7 mouse cellular contexts compared by ENCODE assay signal in genomic region chr4:132352739-132353138, GRCm38 (mm10). TPM values are rescaled to one million over a fixed set of nuclear protein-coding genes. Genes with fewer than 3 reads are reported as not detected.
DNase-seq lines count a peak whose midpoint lies in the region; ATAC-seq lines count a peak whose summit lies in the region.

No protein-coding gene starts in this region.

- peaks cover 37% of the 10 kb centered on the region for H3K36me3 ChIP-seq in embryonic facial prominence, embryonic 14.5 days (ENCODE audit: control insufficient read depth, insufficient read depth, low read length)
- no peaks in the 10 kb centered on the region for H3K36me3 ChIP-seq in hindbrain, embryonic 11.5 days (ENCODE audit: control insufficient read depth, insufficient read depth, low read length)
- peaks cover 23% of the 10 kb centered on the region for H3K36me3 ChIP-seq in liver, embryonic 11.5 days (ENCODE audit: control insufficient read depth, insufficient read depth, low read length)
- H3K36me3 ChIP-seq in neural tube, embryonic 14.5 days (ENCODE audit: control insufficient read depth, insufficient read depth, low read length) = peaks cover 4% of the 10 kb centered on the region; the same call in 1 of the 2 replicates

- DNase-seq in thymus, postnatal 0 days (ENCODE audit: low spot score) = peak; percentile 14
- no peak for DNase-seq in thymus, postnatal 10 days (ENCODE audit: low spot score in 2 of 2)
- no peak for DNase-seq in embryonic facial prominence, embryonic 14.5 days (ENCODE audit: low spot score)
- DNase-seq in hindbrain, embryonic 11.5 days (ENCODE audit: low spot score) = no peak
- no peak for DNase-seq in liver, embryonic 11.5 days (ENCODE audit: low spot score)
- no peak for DNase-seq in ovary, postnatal 14 days (ENCODE audit: low spot score)

- WGBS in embryonic facial prominence, embryonic 14.5 days = under 1% methylated on average over 14 of the region's 14 CpGs
- WGBS in hindbrain, embryonic 11.5 days = 0% methylated on average over 14 of the region's 14 CpGs
- WGBS in liver, embryonic 11.5 days = under 1% methylated on average over 14 of the region's 14 CpGs
- 2% methylated on average over 14 of the region's 14 CpGs for WGBS in neural tube, embryonic 14.5 days

- H3K4me2 ChIP-seq in embryonic facial prominence, embryonic 14.5 days (ENCODE audit: low read depth, low read length) = peak overlapping the region; percentile 79
- H3K4me2 ChIP-seq in hindbrain, embryonic 11.5 days (replicated peaks; ENCODE audit: low read depth, low read length) = peak overlapping the region; percentile 77
- H3K4me2 ChIP-seq in liver, embryonic 11.5 days = peak overlapping the region; percentile 83
- H3K4me2 ChIP-seq in neural tube, embryonic 14.5 days (ENCODE audit: low read depth, low read length) = peak overlapping the region; percentile 88

- peak overlapping the region; percentile 85 for H3K4me3 ChIP-seq in embryonic facial prominence, embryonic 14.5 days (ENCODE audit: low read depth, low read length)
- H3K4me3 ChIP-seq in hindbrain, embryonic 11.5 days (ENCODE audit: low read depth, low read length) = peak overlapping the region; percentile 68
- H3K4me3 ChIP-seq in liver, embryonic 11.5 days (ENCODE audit: low read depth, low read length) = peak overlapping the region; percentile 86
- peak overlapping the region; percentile 81 for H3K4me3 ChIP-seq in neural tube, embryonic 14.5 days (ENCODE audit: low read depth, low read length)

- peak overlapping the region; percentile 92 for H3K27ac ChIP-seq in embryonic facial prominence, embryonic 14.5 days (replicated peaks; ENCODE audit: low read depth, low read length)
- H3K27ac ChIP-seq in hindbrain, embryonic 11.5 days (ENCODE audit: low read depth, low read length) = peak overlapping the region; percentile 82; the same call in 1 of the 2 replicates
- H3K27ac ChIP-seq in liver, embryonic 11.5 days (ENCODE audit: low read depth, low read length) = peak overlapping the region; percentile 99
- H3K27ac ChIP-seq in neural tube, embryonic 14.5 days (ENCODE audit: low read depth, low read length) = peak overlapping the region; percentile 85

- H3K27me3 ChIP-seq in embryonic facial prominence, embryonic 14.5 days (replicated peaks; ENCODE audit: control insufficient read depth, insufficient read depth, low read length) = no peaks in the 10 kb centered on the region
- no peaks in the 10 kb centered on the region for H3K27me3 ChIP-seq in hindbrain, embryonic 11.5 days (ENCODE audit: control insufficient read depth, insufficient read depth, low read length)
- no peaks in the 10 kb centered on the region for H3K27me3 ChIP-seq in liver, embryonic 11.5 days (replicated peaks; ENCODE audit: control insufficient read depth, insufficient read depth, low read length)
- H3K27me3 ChIP-seq in neural tube, embryonic 14.5 days (ENCODE audit: control insufficient read depth, insufficient read depth, low read length) = no peaks in the 10 kb centered on the region; the same call in 1 of the 2 replicates

- ATAC-seq in embryonic facial prominence, embryonic 14.5 days (ENCODE audit: low read depth) = no peak
- no peak for ATAC-seq in hindbrain, embryonic 11.5 days (ENCODE audit: low FRiP score)
- no peak for ATAC-seq in liver, embryonic 11.5 days (replicated peaks; ENCODE audit: low FRiP score)
- ATAC-seq in neural tube, embryonic 14.5 days (ENCODE audit: low read depth) = no peak

- H3K9ac ChIP-seq in embryonic facial prominence, embryonic 14.5 days (ENCODE audit: low read depth, low read length) = peak overlapping the region; percentile 94
- H3K9ac ChIP-seq in hindbrain, embryonic 11.5 days (ENCODE audit: low read depth, low read length) = peak overlapping the region; percentile 76
- H3K9ac ChIP-seq in liver, embryonic 11.5 days (ENCODE audit: low read depth, low read length) = peak overlapping the region; percentile 99
- H3K9ac ChIP-seq in neural tube, embryonic 14.5 days (replicated peaks; ENCODE audit: low read depth, low read length) = peak overlapping the region; percentile 74

- no peaks in the 10 kb centered on the region for H3K9me3 ChIP-seq in embryonic facial prominence, embryonic 14.5 days (ENCODE audit: control insufficient read depth, low read length)
- H3K9me3 ChIP-seq in hindbrain, embryonic 11.5 days (ENCODE audit: control insufficient read depth, low read length) = no peaks in the 10 kb centered on the region
- no peaks in the 10 kb centered on the region for H3K9me3 ChIP-seq in liver, embryonic 11.5 days (ENCODE audit: control insufficient read depth, low read length)
- H3K9me3 ChIP-seq in neural tube, embryonic 14.5 days (ENCODE audit: control insufficient read depth, low read length) = no peaks in the 10 kb centered on the region

- peaks cover 10% of the 10 kb centered on the region for H3K4me1 ChIP-seq in embryonic facial prominence, embryonic 14.5 days (ENCODE audit: control insufficient read depth, insufficient read depth, low read length)
- H3K4me1 ChIP-seq in hindbrain, embryonic 11.5 days (replicated peaks; ENCODE audit: control insufficient read depth, insufficient read depth, low read length) = no peaks in the 10 kb centered on the region
- H3K4me1 ChIP-seq in liver, embryonic 11.5 days (replicated peaks; ENCODE audit: control insufficient read depth, insufficient read depth, low read length) = peaks cover 18% of the 10 kb centered on the region
- H3K4me1 ChIP-seq in neural tube, embryonic 14.5 days (ENCODE audit: control insufficient read depth, insufficient read depth, low read length) = peaks cover 10% of the 10 kb centered on the region

RNA-seq across cellular contexts. Expression of gene Rcc1, which starts 0.7 kb away (rescaled TPM):
- 97.8 and 99.5 TPM in 2 replicates for polyA plus RNA-seq in thymus, postnatal 0 days (2015; fragmentation: Nextera tagmentation; extraction: Ambion mirVana)
- 40.4 and 46.6 TPM in 2 replicates for polyA plus RNA-seq in embryonic facial prominence, embryonic 14.5 days (2014; fragmentation: Nextera tagmentation; extraction: Ambion mirVana)
- 51.3 and 53.6 TPM in 2 replicates for polyA plus RNA-seq in hindbrain, embryonic 11.5 days (2014; fragmentation: Nextera tagmentation; extraction: Ambion mirVana)
- polyA plus RNA-seq in liver, embryonic 11.5 days (2014; fragmentation: Nextera tagmentation; extraction: Ambion mirVana) = 99.8 and 105 TPM in 2 replicates
- polyA plus RNA-seq in neural tube, embryonic 14.5 days (2014; fragmentation: Nextera tagmentation; extraction: Ambion mirVana) = 14.0 and 22.1 TPM in 2 replicates

RNA-seq across cellular contexts. Expression of gene Trnau1ap, which starts 23.4 kb away (rescaled TPM):
- 53.2 and 55.1 TPM in 2 replicates for polyA plus RNA-seq in thymus, postnatal 0 days (2015; fragmentation: Nextera tagmentation; extraction: Ambion mirVana)
- polyA plus RNA-seq in embryonic facial prominence, embryonic 14.5 days (2014; fragmentation: Nextera tagmentation; extraction: Ambion mirVana) = 62.3 and 69.9 TPM in 2 replicates
- polyA plus RNA-seq in hindbrain, embryonic 11.5 days (2014; fragmentation: Nextera tagmentation; extraction: Ambion mirVana) = 85.6 and 87.0 TPM in 2 replicates
- 80.1 and 89.3 TPM in 2 replicates for polyA plus RNA-seq in liver, embryonic 11.5 days (2014; fragmentation: Nextera tagmentation; extraction: Ambion mirVana)
- polyA plus RNA-seq in neural tube, embryonic 14.5 days (2014; fragmentation: Nextera tagmentation; extraction: Ambion mirVana) = 66.0 and 71.9 TPM in 2 replicates

RNA-seq across cellular contexts. Expression of gene Rab42, which starts 49.6 kb away (rescaled TPM):
- 10.8 and 11.9 TPM in 2 replicates for polyA plus RNA-seq in thymus, postnatal 0 days (2015; fragmentation: Nextera tagmentation; extraction: Ambion mirVana)
- 1.8 and 2.3 TPM in 2 replicates for polyA plus RNA-seq in embryonic facial prominence, embryonic 14.5 days (2014; fragmentation: Nextera tagmentation; extraction: Ambion mirVana)
- polyA plus RNA-seq in hindbrain, embryonic 11.5 days (2014; fragmentation: Nextera tagmentation; extraction: Ambion mirVana) = 0.39 and 0.61 TPM in 2 replicates
- 0.75 and 1.5 TPM in 2 replicates for polyA plus RNA-seq in liver, embryonic 11.5 days (2014; fragmentation: Nextera tagmentation; extraction: Ambion mirVana)
- 1.4 and 3.0 TPM in 2 replicates for polyA plus RNA-seq in neural tube, embryonic 14.5 days (2014; fragmentation: Nextera tagmentation; extraction: Ambion mirVana)
